Mouse (Mus musculus) myocyte (in vitro differentiated cells): ENCODE measurements around the gene Fbn1.

Source experiments
- POLR2A ChIP-seq: IDR thresholded peaks from one replicate; pipeline ENCODE4 v1.6.1; 2011; ENCODE audit warnings: low read depth, mild to moderate bottlenecking, control low read depth, moderate library complexity; ENCODE audit not compliant: insufficient read length
- POLR2AphosphoS2 ChIP-seq: IDR thresholded peaks from one replicate; pipeline ENCODE4 v1.6.1; 2011; ENCODE audit warnings: low read depth, control low read depth; ENCODE audit not compliant: insufficient read length
- REST ChIP-seq: IDR thresholded peaks from one replicate; pipeline ENCODE4 v1.6.1; 2011; ENCODE audit warnings: mild to moderate bottlenecking, control low read depth, moderate library complexity; ENCODE audit not compliant: insufficient read depth, insufficient read length
- USF1 ChIP-seq: IDR thresholded peaks from one replicate; pipeline ENCODE4 v1.6.1; 2011; ENCODE audit warnings: low read depth, mild to moderate bottlenecking, control low read depth, moderate library complexity

DNA sequence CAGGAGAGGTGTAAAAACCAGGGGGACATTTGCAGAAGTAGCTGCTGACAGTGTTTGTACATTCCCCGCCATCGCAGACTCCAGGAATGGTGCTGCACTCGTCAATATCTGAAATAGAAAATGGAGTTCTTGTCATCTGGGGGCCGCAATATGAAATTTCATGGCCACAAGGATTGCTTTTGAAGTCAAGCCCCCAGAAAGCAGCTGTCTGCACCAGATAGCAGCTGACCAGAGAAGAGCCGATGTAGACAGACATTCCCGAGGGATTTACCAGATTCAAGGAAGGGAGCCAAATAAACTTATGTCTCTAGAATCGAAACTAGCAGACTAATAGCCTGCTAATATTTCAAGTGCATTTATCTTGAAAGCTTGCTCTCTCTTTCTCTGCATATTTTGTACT lies 110.0 kb downstream of the Fbn1 start:
- TF ChIP-seq POLR2A (no peak), POLR2AphosphoS2 (no peak), REST (no peak), USF1 (no peak)
